Mouse (Mus musculus): Measurements from ENCODE around the gene Ces4a. TPM values are rescaled to one million over a fixed set of nuclear protein-coding genes. Genes with fewer than 3 reads are reported as not detected.
"Not testable (repeated sequence)": the region's sequence is repeated elsewhere in the genome, so short reads cannot be mapped to it uniquely, and the experiment has no call there.

The Ces4a gene
- total RNA-seq, 4 experiments from 2014 or later: not detected

DNA sequence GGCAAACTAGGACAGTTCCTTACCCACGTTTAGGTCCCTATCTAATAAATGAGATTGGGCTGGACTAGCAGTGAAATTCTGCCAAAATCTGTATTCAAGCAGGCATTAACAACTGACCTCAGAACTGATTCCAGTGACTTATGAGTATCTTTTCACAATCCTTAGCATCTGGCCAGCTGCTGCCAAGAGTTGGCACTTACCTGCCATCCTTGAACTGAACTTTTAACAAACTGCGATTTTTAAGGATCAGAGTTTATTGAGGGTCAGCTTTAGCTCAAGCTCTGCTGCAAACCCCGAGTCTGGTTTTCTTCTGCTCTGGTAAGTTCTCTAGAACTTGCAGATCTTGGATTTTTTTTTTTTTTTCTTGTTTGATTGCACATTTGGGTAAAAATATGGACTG lies 38.0 kb downstream of the Ces4a start:
- no peak for DNase-seq (ENCODE audit: low spot score in 2 of 2)

DNA sequence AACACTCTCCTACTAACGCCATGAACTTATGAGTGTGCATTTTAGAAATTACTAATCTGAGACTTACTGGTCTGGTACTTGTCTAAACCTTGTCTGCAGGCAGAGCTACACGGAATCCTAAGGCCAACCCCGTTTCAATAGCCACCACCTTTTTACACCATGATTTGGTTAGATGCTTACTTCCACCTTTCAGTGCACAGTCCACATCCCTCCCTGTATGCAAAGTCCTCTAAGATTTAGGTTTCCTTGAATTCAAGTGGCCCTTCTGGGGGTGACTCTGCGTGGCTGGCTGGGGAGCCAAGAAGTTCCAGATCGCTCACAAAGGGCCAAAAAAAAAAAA lies 38.4 kb downstream of the Ces4a start:
- DNase-seq (ENCODE audit: low spot score in 2 of 2): no peak

DNA sequence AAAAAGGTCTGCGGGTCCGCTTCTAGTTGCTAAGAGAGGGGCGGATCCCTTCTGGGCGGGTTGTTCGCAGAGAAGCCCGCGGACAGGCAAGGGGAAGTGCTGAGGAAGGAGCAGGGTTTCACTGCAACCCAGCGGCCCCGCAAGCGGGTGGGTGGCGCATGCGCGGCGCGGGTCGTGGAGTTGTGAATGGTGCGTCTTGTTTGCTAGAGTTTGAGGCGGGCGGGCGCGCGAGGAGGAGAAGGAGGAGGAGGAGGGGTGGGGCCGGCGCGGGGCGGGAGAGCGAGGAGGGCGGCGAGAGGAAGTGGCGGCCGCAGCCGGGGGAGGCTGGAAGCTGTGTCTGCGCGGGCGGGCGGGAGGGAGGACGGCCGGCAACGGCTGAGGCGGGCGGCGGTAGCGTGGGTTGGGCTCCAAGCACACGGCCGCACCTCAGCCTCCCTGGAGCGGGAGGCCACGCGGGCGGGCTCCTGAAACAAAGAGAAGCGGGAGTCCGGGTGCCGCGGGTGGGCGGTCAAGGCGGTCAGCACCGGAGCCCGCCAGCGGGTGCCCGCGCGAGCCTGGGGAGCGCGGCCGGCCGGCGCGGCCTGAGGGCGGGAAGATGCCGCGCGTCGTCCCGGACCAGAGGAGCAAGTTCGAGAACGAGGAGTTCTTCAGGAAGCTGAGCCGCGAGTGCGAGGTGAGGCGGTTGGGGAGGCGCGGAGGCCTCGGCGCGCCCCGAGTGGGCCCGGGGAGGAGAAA lies 38.9 kb downstream of the Ces4a start, which contains the start of gene Cbfb:
Cbfb (plus strand) TSS at position 294 of the 735 bp plus-strand sequence.
- peak; percentile 89 to 91 for DNase-seq (ENCODE audit: low spot score in 2 of 2)

DNA sequence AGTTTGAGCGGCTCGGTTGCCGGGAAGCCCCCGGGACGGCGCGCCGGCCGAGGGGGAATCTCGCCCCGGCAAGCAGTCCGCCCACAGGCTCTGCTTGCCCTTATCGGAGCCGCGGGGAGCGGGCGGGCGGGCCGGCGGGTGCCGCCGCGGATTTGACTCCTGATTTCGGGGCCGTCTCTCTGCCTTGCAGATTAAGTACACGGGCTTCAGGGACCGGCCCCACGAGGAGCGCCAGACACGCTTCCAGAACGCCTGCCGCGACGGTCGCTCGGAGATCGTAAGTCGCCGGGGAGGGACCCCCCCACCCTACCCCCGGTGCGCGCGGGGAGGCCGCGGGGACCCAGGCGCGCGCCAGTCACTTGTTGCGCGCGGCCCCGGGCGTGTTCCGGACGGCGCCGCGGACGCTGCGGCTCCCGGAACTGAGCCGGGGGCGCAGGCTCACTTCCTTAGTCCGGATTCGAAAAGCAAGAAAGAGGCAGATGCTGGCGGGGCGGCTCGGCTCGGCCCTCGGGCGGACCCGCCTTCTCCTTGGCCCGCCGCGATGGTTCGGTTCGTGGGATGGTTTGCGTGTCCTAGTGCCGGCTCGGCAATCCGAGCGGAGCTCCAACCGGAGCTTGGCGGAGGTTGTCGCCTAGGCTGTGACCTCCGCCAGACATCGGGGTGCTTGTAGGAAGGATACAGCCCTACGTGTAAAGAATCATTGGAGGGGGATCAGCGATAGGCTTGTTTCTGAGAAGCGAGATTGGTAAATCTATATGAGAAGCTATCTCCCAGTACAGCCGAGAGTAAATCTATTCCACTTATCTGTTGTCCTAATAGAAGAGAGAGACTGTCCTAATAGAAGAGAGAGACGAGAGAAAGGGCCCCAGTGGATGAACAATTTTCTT lies 39.8 kb downstream of the Ces4a start:
- peak; percentile 21 to 42 for DNase-seq (ENCODE audit: low spot score in 2 of 2)

DNA sequence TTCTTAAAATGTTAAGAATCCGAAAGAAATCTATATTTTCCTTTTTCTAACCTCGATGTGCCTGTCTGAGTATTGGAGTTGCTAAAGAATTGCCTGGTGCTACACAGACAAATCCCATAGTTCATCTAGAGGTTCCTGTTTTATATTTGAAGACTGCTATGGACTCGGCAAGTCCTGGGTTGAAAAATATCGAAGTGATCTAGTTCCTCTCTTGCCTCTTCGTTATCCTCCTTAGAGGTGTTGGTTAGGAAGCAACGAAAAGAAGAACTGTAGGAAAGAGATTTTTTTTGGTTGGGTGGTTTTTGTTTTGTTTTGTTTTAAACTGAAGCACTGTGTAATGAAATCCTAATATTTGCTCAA lies 40.4 kb downstream of the Ces4a start:
- no peak for DNase-seq (ENCODE audit: low spot score in 2 of 2)

DNA sequence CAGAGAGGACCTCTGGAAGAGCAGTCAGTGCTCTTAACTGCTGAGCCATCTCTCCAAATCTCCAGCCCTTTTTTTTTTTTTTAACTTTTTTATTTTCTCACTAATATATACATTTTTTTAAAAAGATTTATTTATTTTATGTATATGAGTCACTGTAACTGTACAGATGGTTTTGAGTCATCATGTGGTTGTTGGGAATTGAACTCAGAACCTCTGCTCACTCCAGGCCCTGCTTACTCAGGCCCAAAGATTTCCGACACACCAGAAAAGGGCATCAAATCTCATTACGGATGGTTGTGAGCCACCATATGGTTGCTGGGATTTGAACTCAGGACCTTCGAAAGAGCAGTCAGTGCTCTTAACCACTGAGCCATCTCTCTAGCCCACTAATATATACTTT lies 43.7 kb downstream of the Ces4a start:
- DNase-seq (ENCODE audit: low spot score in 2 of 2): not testable (repeated sequence)

DNA sequence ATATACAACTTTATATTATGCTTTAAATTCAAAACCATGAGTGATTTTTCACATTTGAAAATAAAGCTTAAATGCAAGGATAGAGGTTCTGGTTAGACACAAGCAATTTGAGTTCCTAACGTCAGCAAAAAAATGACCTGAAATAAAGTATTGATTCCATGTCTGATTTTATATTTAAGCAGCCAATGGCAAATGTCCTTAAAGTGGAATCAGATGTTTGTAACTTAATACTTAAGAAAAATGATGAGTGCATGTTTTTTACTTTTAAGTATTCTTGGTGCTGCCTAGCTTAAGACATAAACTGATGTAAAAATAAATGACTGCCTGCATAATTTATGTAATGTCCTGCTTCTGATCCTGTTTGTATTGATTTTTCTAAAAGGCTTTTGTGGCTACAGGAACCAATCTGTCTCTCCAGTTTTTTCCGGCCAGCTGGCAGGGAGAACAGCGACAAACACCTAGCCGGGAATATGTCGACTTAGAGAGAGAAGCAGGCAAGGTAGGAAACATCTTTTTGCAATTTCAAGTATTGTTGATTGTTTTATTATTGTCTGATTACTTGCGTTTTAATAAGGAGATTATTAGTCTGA lies 46.7 kb downstream of the Ces4a start:
- DNase-seq (ENCODE audit: low spot score in 2 of 2): no peak

DNA sequence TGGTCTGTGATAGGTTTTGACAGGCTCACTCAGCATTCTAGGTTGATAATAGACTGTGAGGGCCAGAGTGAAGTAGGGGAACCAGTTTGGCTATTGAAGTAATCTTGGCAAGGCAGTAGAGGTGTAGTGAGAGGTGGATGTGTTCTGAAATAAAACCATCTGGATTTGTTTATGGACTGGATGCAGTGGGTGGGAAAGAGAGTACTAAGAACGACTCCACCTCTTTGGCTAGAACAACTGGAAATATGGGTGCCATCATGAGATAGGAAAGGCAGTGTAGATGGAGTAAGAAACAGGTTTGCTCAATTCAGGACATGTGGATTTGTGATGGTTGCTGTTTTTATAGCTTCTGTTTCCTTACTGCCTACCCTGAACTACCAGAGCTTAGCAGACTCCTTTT lies 50.6 kb downstream of the Ces4a start:
- no peak for DNase-seq (ENCODE audit: low spot score in 2 of 2)

DNA sequence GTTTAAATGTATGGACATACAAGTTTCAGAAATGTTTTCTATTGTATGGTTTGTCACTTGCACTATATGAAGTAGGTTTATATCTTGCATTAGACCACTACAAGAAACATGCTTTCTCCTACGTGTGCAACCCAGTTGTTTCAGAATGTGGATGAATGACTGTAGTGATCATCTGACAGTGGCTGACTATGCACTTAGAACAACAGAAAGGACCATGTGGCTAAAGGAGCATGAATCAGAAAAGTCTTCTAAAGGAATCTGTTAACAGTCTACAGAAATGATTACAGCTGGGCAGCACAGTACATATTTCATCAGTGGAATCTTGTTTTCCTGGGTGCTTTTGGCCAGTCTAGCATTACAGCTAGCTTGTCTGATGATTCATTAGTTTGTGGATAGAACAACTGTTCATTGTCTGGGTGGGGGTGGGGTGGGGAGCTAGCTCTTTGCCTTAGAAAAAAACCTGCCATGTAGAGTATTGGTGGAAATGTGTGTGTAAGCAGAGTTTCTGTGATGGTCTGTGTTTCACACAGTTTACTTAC lies 54.9 kb downstream of the Ces4a start:
- DNase-seq (ENCODE audit: low spot score in 2 of 2): no peak

DNA sequence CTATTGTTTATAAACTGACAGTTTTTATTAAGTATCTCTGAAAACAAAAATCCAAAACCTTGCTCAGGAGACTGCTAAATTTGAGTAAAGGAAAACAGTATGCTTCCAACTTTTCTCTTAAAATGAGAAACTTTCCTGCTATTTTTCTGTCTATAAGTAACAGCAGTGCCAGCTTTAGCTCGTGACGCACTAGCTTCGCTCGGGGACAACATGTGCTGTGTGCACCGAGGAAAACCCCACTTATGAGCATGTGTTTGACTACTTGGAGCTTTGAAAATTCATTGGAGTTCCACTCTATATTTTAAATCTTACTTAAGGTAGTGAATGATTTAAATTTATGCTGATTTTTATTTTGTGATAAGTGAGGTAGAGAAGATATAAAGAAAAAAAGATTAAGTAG lies 60.6 kb downstream of the Ces4a start:
- no peak for DNase-seq (ENCODE audit: low spot score in 2 of 2)

Other genes with a start within 250 kb of the Ces4a start
- not detected for gene Ces2e, start 205.5 kb upstream of the Ces4a start, total RNA-seq (2022)
- gene Ces2f, start 184.4 kb upstream of the Ces4a start, total RNA-seq (2022): not detected
- gene Ces2g, start 170.1 kb upstream of the Ces4a start, total RNA-seq (2022): under 1 TPM in 2 of 4 experiments, not detected in 2; 0.20 to 0.39 TPM
- not detected for gene Ces2h, start 130.9 kb upstream of the Ces4a start, total RNA-seq (2022)
- not detected for gene Ces3a, start 83.2 kb upstream of the Ces4a start, total RNA-seq (2022)
- not detected for gene Ces3b, start 48.0 kb upstream of the Ces4a start, total RNA-seq (2022)
- gene Cbfb, start 38.9 kb downstream of the Ces4a start, total RNA-seq (2022): 10 to 100 TPM; 19.5 to 27.1 (median 23.1) TPM
- gene D230025D16Rik, start 93.3 kb downstream of the Ces4a start, total RNA-seq (2022): 10 to 100 TPM; 34.1 to 38.6 (median 36.6) TPM
- 1 to 10 TPM; 3.0 to 4.0 (median 3.8) TPM for gene B3gnt9, start 123.4 kb downstream of the Ces4a start, total RNA-seq (2022)
- gene Tradd, start 132.8 kb downstream of the Ces4a start, total RNA-seq (2022): 10 to 100 TPM in 1 of 4 experiments, 1 to 10 TPM in 3; 9.2 to 10.1 (median 9.8) TPM
- gene Fbxl8, start 132.8 kb downstream of the Ces4a start, total RNA-seq (2022): 1 to 10 TPM; 1.2 to 1.5 (median 1.5) TPM
- gene Hsf4, start 138.0 kb downstream of the Ces4a start, total RNA-seq (2022): 10 to 100 TPM; 10.6 to 12.9 (median 12.0) TPM
- gene Nol3, start 144.3 kb downstream of the Ces4a start, total RNA-seq (2022): 10 to 100 TPM in 2 of 4 experiments, 1 to 10 TPM in 2; 8.2 to 14.0 (median 11.6) TPM
- gene 4931428F04Rik, start 158.1 kb downstream of the Ces4a start, total RNA-seq (2022): 10 to 100 TPM; 20.4 to 25.4 (median 21.7) TPM
- gene Exoc3l, start 164.3 kb downstream of the Ces4a start, total RNA-seq (2022): 1 to 10 TPM in 2 of 4 experiments, under 1 TPM in 2; 0.89 to 2.1 (median 1.0) TPM
- gene E2f4, start 165.9 kb downstream of the Ces4a start, total RNA-seq (2022): 10 to 100 TPM; 36.4 to 38.9 (median 37.6) TPM
- gene Elmo3, start 173.8 kb downstream of the Ces4a start, total RNA-seq (2022): 1 to 10 TPM in 2 of 4 experiments, under 1 TPM in 2; 0.63 to 2.3 (median 1.4) TPM
- 10 to 100 TPM in 1 of 4 experiments, 1 to 10 TPM in 3; 6.7 to 10.1 (median 8.7) TPM for gene Lrrc29, start 194.5 kb downstream of the Ces4a start, total RNA-seq (2022)
- gene Tmem208, start 194.6 kb downstream of the Ces4a start, total RNA-seq (2022): 10 to 100 TPM; 40.2 to 47.2 (median 43.3) TPM
- 1 to 10 TPM; 2.4 to 6.3 (median 5.2) TPM for gene Fhod1, start 216.2 kb downstream of the Ces4a start, total RNA-seq (2022)
- 10 to 100 TPM; 13.9 to 15.4 (median 14.4) TPM for gene Slc9a5, start 217.0 kb downstream of the Ces4a start, total RNA-seq (2022)
- 1 to 10 TPM in 2 of 4 experiments, under 1 TPM in 2; 0.70 to 1.8 (median 0.95) TPM for gene Plekhg4, start 241.5 kb downstream of the Ces4a start, total RNA-seq (2022)